Mouse (Mus musculus): ENCODE results near the gene Ccdc18.
A peak's percentile ranks its signal among the peaks of the same experiment; 100 is the strongest.
"Not testable (repeated sequence)": the region's sequence is repeated elsewhere in the genome, so short reads cannot be mapped to it uniquely, and the experiment has no call there.

Gene Ccdc18

GRCm38 (mm10) chr5:108132441-108133243 lies at the start of gene Ccdc18, which contains the start of gene Tmed5:
Gene Ccdc18, plus strand, starts transcription at chr5:108132875.
Gene Tmed5, minus strand, starts transcription at chr5:108132620.
- DNase-seq (ENCODE audit: low read depth, low spot score), result peak; percentile 100

- no peak for DNase-seq (ENCODE audit: low read depth, low spot score)
Observed at GRCm38 (mm10) chr5:108085440-108085839, 47.2 kb upstream of the Ccdc18 start.

- not testable (repeated sequence) for DNase-seq (ENCODE audit: low read depth, low spot score)
Observed at GRCm38 (mm10) chr5:108092731-108093130, 39.9 kb upstream of the Ccdc18 start.

- DNase-seq (ENCODE audit: low read depth, low spot score), result no peak
Observed at GRCm38 (mm10) chr5:108097676-108098075, 35.0 kb upstream of the Ccdc18 start.

- no peak for DNase-seq (ENCODE audit: low read depth, low spot score)
Observed at GRCm38 (mm10) chr5:108100196-108100595, 32.5 kb upstream of the Ccdc18 start.

GRCm38 (mm10) chr5:108104306-108104705 lies 28.4 kb upstream of the Ccdc18 start:
- no peak for DNase-seq (ENCODE audit: low read depth, low spot score)

GRCm38 (mm10) chr5:108109346-108109745 lies 23.3 kb upstream of the Ccdc18 start:
- DNase-seq (ENCODE audit: low read depth, low spot score), result no peak

- no peak for DNase-seq (ENCODE audit: low read depth, low spot score)
Observed at GRCm38 (mm10) chr5:108117693-108118092, 15.0 kb upstream of the Ccdc18 start.

- peak; percentile 26 for DNase-seq (ENCODE audit: low read depth, low spot score)
Observed at GRCm38 (mm10) chr5:108120221-108120900, 12.3 kb upstream of the Ccdc18 start.

GRCm38 (mm10) chr5:108131849-108132440 lies 730 bp upstream of the Ccdc18 start:
- peak; percentile 85 for DNase-seq (ENCODE audit: low read depth, low spot score)

- no peak for DNase-seq (ENCODE audit: low read depth, low spot score)
Observed at GRCm38 (mm10) chr5:108152592-108152991, 19.9 kb downstream of the Ccdc18 start.

GRCm38 (mm10) chr5:108160796-108161195 lies 28.1 kb downstream of the Ccdc18 start:
- DNase-seq (ENCODE audit: low read depth, low spot score), result no peak

GRCm38 (mm10) chr5:108163695-108164094 lies 31.0 kb downstream of the Ccdc18 start:
- DNase-seq (ENCODE audit: low read depth, low spot score), result peak; percentile 50

- DNase-seq (ENCODE audit: low read depth, low spot score), result no peak
Observed at GRCm38 (mm10) chr5:108184050-108184449, 51.4 kb downstream of the Ccdc18 start.

GRCm38 (mm10) chr5:108188967-108189366 lies 56.3 kb downstream of the Ccdc18 start:
- DNase-seq (ENCODE audit: low read depth, low spot score), result no peak

GRCm38 (mm10) chr5:108206008-108206407 lies 73.3 kb downstream of the Ccdc18 start:
- peak; percentile 28 for DNase-seq (ENCODE audit: low read depth, low spot score)

GRCm38 (mm10) chr5:108211512-108211911 lies 78.8 kb downstream of the Ccdc18 start:
- DNase-seq (ENCODE audit: low read depth, low spot score), result no peak

- DNase-seq (ENCODE audit: low read depth, low spot score), result no peak
Observed at GRCm38 (mm10) chr5:108214928-108215327, 82.3 kb downstream of the Ccdc18 start.

GRCm38 (mm10) chr5:108224077-108224476 lies 91.4 kb downstream of the Ccdc18 start:
- DNase-seq (ENCODE audit: low read depth, low spot score), result peak; percentile 57

GRCm38 (mm10) chr5:108226159-108226558 lies 93.5 kb downstream of the Ccdc18 start:
- DNase-seq (ENCODE audit: low read depth, low spot score), result no peak

GRCm38 (mm10) chr5:108246314-108246765 lies 113.7 kb downstream of the Ccdc18 start:
- peak; percentile 51 for DNase-seq (ENCODE audit: low read depth, low spot score)

- no peak for DNase-seq (ENCODE audit: low read depth, low spot score)
Observed at GRCm38 (mm10) chr5:108250033-108250432, 117.4 kb downstream of the Ccdc18 start.
